In genomic region chr5:136377101-136377500, GRCm38 (mm10) we compare ENCODE assay signal across 22 mouse cellular contexts.
DNase-seq lines count a peak whose midpoint lies in the region; ATAC-seq and TF ChIP-seq lines count a peak whose summit lies in the region.
"Had no signal": no experiment of that assay in that cellular context is flagged by ENCODE, and none has a peak within 500 bp of the region (broad histone marks: within the 10 kb centered on the region; RNA-seq: fewer than 3 reads in every experiment).

No protein-coding gene starts in this region.

- H3K9ac ChIP-seq in heart, embryonic 15.5 days = no peak overlapping the region
- no peak overlapping the region for H3K9ac ChIP-seq in heart, adult 2 months (ENCODE audit: low read depth, low read length)
- H3K9ac ChIP-seq: embryonic facial prominence, embryonic 13.5 days; forebrain, embryonic 12.5 days had no signal

- TF ChIP-seq POLR2A in heart, adult 2 months (IDR thresholded peaks at IDR 0.05; ENCODE audit: insufficient read depth, low read depth, low read length) = no peak
- TF ChIP-seq POLR2A in cerebellum, adult 2 months (IDR thresholded peaks at IDR 0.05; ENCODE audit: borderline replicate concordance, insufficient read depth, low read length) = no peak

- WGBS in heart, embryonic 15.5 days = 86% methylated on average over 3 of the region's 3 CpGs
- WGBS in heart, adult 2 months = 91% methylated on average over 3 of the region's 3 CpGs
- WGBS in cerebellum, adult 2 months = 27% methylated on average over 3 of the region's 3 CpGs

- H3K27ac ChIP-seq in heart, embryonic 15.5 days = 0 out of 2 replicates have a peak overlapping the region, but pooled peaks have one; percentile 66
- H3K27ac ChIP-seq in heart, adult 2 months = no peak overlapping the region
- H3K27ac ChIP-seq in cerebellum, adult 2 months (ENCODE audit: insufficient read depth, low read length) = no peak overlapping the region
- H3K27ac ChIP-seq: embryonic facial prominence, embryonic 13.5 days had no signal

- H3K9me3 ChIP-seq in heart, embryonic 15.5 days (replicated peaks) = no peaks in the 10 kb centered on the region
- H3K9me3 ChIP-seq: embryonic facial prominence, embryonic 13.5 days; forebrain, embryonic 12.5 days; G1E had no signal

- no peaks in the 10 kb centered on the region for H3K36me3 ChIP-seq in heart, embryonic 15.5 days
- peaks cover 2% of the 10 kb centered on the region; the same call in 1 of the 2 replicates for H3K36me3 ChIP-seq in heart, adult 2 months (ENCODE audit: control insufficient read depth, insufficient read depth, low read length)
- H3K36me3 ChIP-seq: G1E had no signal

- no peaks in the 10 kb centered on the region for H3K79me2 ChIP-seq in heart, adult 2 months (replicated peaks; ENCODE audit: control insufficient read depth, insufficient read depth, low read length)

- no peak for TF ChIP-seq CTCF in heart, adult 2 months (IDR thresholded peaks at IDR 0.05)
- no peak for TF ChIP-seq CTCF in cerebellum, adult 2 months (IDR thresholded peaks at IDR 0.05; ENCODE audit: borderline replicate concordance, insufficient read depth, low read depth, low read length)

- peak; percentile 27 for DNase-seq in cerebellum, adult 11 months
- no peak for DNase-seq in cerebellum, postnatal 4 days (ENCODE audit: low spot score in 2 of 2)
- no peak for DNase-seq in heart, adult 2 months
- DNase-seq in cerebellum, adult 2 months = peak; percentile 60 to 72
- peak; percentile 58 to 62 for DNase-seq in cerebellum, postnatal 25 days
- no peak for DNase-seq in gastrocnemius, adult 18-20 months (ENCODE audit: low spot score)
- no peak for DNase-seq in frontal cortex, postnatal 14 days (ENCODE audit: low spot score in 2 of 2)
- DNase-seq: adrenal gland, adult 8-10 months; adrenal gland, postnatal 36 days; B cell, adult 2 months; gastrocnemius, postnatal 10 days; heart, adult 18-20 months; kidney, adult 8-10 months had no signal

- no peaks in the 10 kb centered on the region for H3K27me3 ChIP-seq in heart, embryonic 15.5 days
- no peaks in the 10 kb centered on the region for H3K27me3 ChIP-seq in heart, adult 2 months (ENCODE audit: control insufficient read depth, insufficient read depth, low read length)
- no peaks in the 10 kb centered on the region for H3K27me3 ChIP-seq in cerebellum, adult 2 months (ENCODE audit: control insufficient read depth, insufficient read depth, low read length)
- H3K27me3 ChIP-seq: embryonic facial prominence, embryonic 13.5 days; forebrain, embryonic 12.5 days had no signal

- no peak overlapping the region for H3K4me3 ChIP-seq in heart, embryonic 15.5 days
- H3K4me3 ChIP-seq in heart, adult 2 months = no peak overlapping the region
- no peak overlapping the region for H3K4me3 ChIP-seq in cerebellum, adult 2 months (replicated peaks; ENCODE audit: insufficient read depth, low read depth, low read length)
- H3K4me3 ChIP-seq: embryonic facial prominence, embryonic 13.5 days; forebrain, embryonic 12.5 days had no signal

- no peak overlapping the region for H3K4me2 ChIP-seq in heart, embryonic 15.5 days
- H3K4me2 ChIP-seq: embryonic facial prominence, embryonic 13.5 days; forebrain, embryonic 12.5 days; heart, embryonic 11.5 days had no signal

- TF ChIP-seq EP300 in heart, adult 2 months (IDR thresholded peaks at IDR 0.05; ENCODE audit: insufficient read depth, low read depth, low read length) = no peak

- intact Hi-C loops in heart, adult 2 months (cut with DNase I) = loop anchor here (5.0 kb wide), 2 partner anchors 190 to 245 kb away; partner anchors contain the start of gene Cux1

- H3K4me1 ChIP-seq in heart, embryonic 15.5 days (replicated peaks) = peaks cover 36% of the 10 kb centered on the region
- H3K4me1 ChIP-seq in heart, adult 2 months (ENCODE audit: control insufficient read depth, insufficient read depth, low read length) = peaks cover 5% of the 10 kb centered on the region; the same call in 1 of the 2 replicates
- H3K4me1 ChIP-seq in cerebellum, adult 2 months (ENCODE audit: control insufficient read depth, insufficient read depth, low read length) = peaks cover 16% of the 10 kb centered on the region

- ATAC-seq in heart, embryonic 15.5 days (replicated peaks; ENCODE audit: insufficient number of reproducible peaks, insufficient read depth, low FRiP score, low read depth) = no peak
- ATAC-seq: CD4-positive, CD25-positive, alpha-beta regulatory T cell, adult 4 months; hindbrain, embryonic 16.5 days; inflammation-experienced regulatory T-cells, adult 6 months; intestine, postnatal 0 days had no signal

Comparison
In these comparisons a context has a peak if more than half of its experiments do, and no peak if none do; other contexts are left out.
1. DNase-seq: peak in cerebellum, adult 11 months (single experiment), cerebellum, adult 2 months (2 of 2) and cerebellum, postnatal 25 days (2 of 2); none in cerebellum, postnatal 4 days (0 of 2), heart, adult 2 months (0 of 2), gastrocnemius, adult 18-20 months (single experiment) and frontal cortex, postnatal 14 days (0 of 2).